ENCODE assay signal across 23 mouse cellular contexts in the genomic region with DNA sequence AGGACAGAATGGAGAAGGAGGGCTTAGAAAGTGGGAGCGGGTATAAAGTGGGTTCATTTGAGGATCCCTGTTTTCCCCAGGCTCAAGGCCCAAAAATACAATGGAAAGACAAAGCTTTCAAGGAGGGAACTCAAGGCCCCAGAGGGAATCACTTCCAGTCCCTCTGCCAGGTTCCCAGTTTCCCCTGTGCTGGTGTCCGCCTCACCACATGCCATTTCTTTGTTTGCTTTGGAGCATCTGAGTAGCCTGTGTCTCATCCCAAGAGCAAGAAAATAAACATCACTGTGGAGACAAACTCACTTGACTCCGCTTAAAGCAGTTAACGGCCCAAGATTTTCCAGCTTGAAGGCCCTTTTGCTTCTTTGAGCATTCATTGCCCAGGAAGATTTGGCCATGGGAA. TPM values are rescaled to one million over a fixed set of nuclear protein-coding genes. Genes with fewer than 3 reads are reported as not detected.
"Had no signal": no experiment of that assay in that cellular context is flagged by ENCODE, and none has a peak within 500 bp of the region (broad histone marks: within the 10 kb centered on the region; RNA-seq: fewer than 3 reads in every experiment).

No protein-coding gene starts in this region.

- DNase-seq: gastrocnemius, adult 2 months; gastrocnemius, postnatal 10 days; gastrocnemius, postnatal 25 days; heart, adult 2 months; heart, postnatal 4 days; kidney, adult 18-20 months; kidney, adult 8-10 months; kidney, postnatal 10 days; kidney, postnatal 36 days; layer of hippocampus, adult 9-11 months; layer of hippocampus, postnatal 36 days; left cerebral cortex, postnatal 4 days had no signal

- H3K27ac ChIP-seq: gastrocnemius, adult 2 months; heart, adult 2 months; heart, embryonic 13.5 days; heart, embryonic 15.5 days; hindbrain, embryonic 10.5 days; hindbrain, embryonic 12.5 days; hindbrain, embryonic 15.5 days; intestine, embryonic 15.5 days; limb, embryonic 13.5 days; limb, embryonic 15.5 days; liver, embryonic 12.5 days; liver, embryonic 14.5 days had no signal

- H3K4me3 ChIP-seq: gastrocnemius, adult 2 months; heart, adult 2 months; heart, embryonic 13.5 days; heart, embryonic 15.5 days; hindbrain, embryonic 10.5 days; hindbrain, embryonic 12.5 days; hindbrain, embryonic 15.5 days; intestine, embryonic 15.5 days; limb, embryonic 13.5 days; limb, embryonic 15.5 days; liver, embryonic 12.5 days had no signal

RNA-seq across cellular contexts. Expression of gene Smpd3, which starts 20.7 kb away (rescaled TPM):
- total RNA-seq: granulocyte monocyte progenitor cell, adult 5-6 weeks had no signal
